Mouse (Mus musculus) intestine, postnatal 0 days (tissue): ENCODE results near the gene Ncoa7. TPM values are rescaled to one million over a fixed set of nuclear protein-coding genes. Genes with fewer than 3 reads are reported as not detected.

Experiments used
- ATAC-seq: fragments of 200-750 bp; cut with Nextera tagmentation; 2 replicates; pipeline ENCODE4 v1.8.0; 2017; ENCODE audit warnings: mild to moderate bottlenecking, moderate TSS enrichment, moderate library complexity
- H3K27ac ChIP-seq: fragments of 300-500 bp; sonication (generic); 2 replicates; pipeline ENCODE4 v1.5.1; 2014; ENCODE audit warnings: mild to moderate bottlenecking, low read depth, low read length, moderate library complexity
- H3K27me3 ChIP-seq: fragments of 300-500 bp; sonication (generic); replicated peaks from 2 replicates; pipeline ENCODE4 v1.6.1; 2014; ENCODE audit warnings: low read length, mixed read lengths; ENCODE audit not compliant: control insufficient read depth, insufficient read depth
- H3K36me3 ChIP-seq: fragments of 300-500 bp; sonication (generic); 2 replicates; pipeline ENCODE4 v1.6.1; 2014; ENCODE audit warnings: mild to moderate bottlenecking, moderate library complexity; ENCODE audit not compliant: control insufficient read depth, insufficient read depth
- H3K4me1 ChIP-seq: fragments of 300-500 bp; sonication (generic); replicated peaks from 2 replicates; pipeline ENCODE4 v1.6.1; 2014; ENCODE audit warnings: antibody characterized with exemption, low read length, mixed read lengths; ENCODE audit not compliant: control insufficient read depth, insufficient read depth
- H3K4me2 ChIP-seq: fragments of 300-500 bp; sonication (generic); replicated peaks from 2 replicates; pipeline ENCODE4 v1.6.1; 2014; ENCODE audit warnings: low read depth, mild to moderate bottlenecking, moderate library complexity
- H3K4me3 ChIP-seq: fragments of 300-500 bp; sonication (generic); 2 replicates; pipeline ENCODE4 v1.5.1; 2014; ENCODE audit warnings: low read depth, low read length
- H3K9ac ChIP-seq: fragments of 300-500 bp; sonication (generic); 2 replicates; pipeline ENCODE4 v1.6.1; 2014; ENCODE audit warnings: mild to moderate bottlenecking, low read depth, low read length
- H3K9me3 ChIP-seq: fragments of 300-500 bp; sonication (generic); 2 replicates; pipeline ENCODE4 v1.6.1; 2016; ENCODE audit warnings: mixed run types; ENCODE audit not compliant: control insufficient read depth
- CTCF ChIP-seq: sonication (generic); IDR thresholded peaks from 2 replicates; pipeline ENCODE4 v1.5.1; 2016; ENCODE audit warnings: low read depth, mild to moderate bottlenecking, control low read depth, antibody characterized with exemption, moderate library complexity
- whole genome bisulfite sequencing: fragments of 180-500 bp; shearing (Covaris S2); extraction: QIAGEN DNeasy Blood & Tissue Kit; methylation state at CpG from one replicate; pipeline ENCODE4 v1.1.7; 2014; 5-methylcytosine and 5-hydroxymethylcytosine counted together
- polyA plus RNA-seq: library from polyadenylated mRNA; unstranded; fragments of >200 nt; fragmentation: Nextera tagmentation; extraction: Ambion mirVana; gene quantifications from 2 replicates; pipeline ENCODE4 v1.2.1, GENCODE M21; 2015

Ncoa7 gene
- polyA plus RNA-seq, 1 experiment from 2014 or later, result 10.4 TPM

- WGBS, result 89% methylated on average over 5 of the region's 5 CpGs
- Histone ChIP-seq H3K4me1 (no peaks in the 10 kb centered on the region), H3K27ac (no peak overlapping the region), H3K9me3 (no peaks in the 10 kb centered on the region), H3K36me3 (no peaks in the 10 kb centered on the region), H3K4me3 (no peak overlapping the region), H3K9ac (no peak overlapping the region), H3K27me3 (no peaks in the 10 kb centered on the region), H3K4me2 (no peak overlapping the region)
- TF ChIP-seq CTCF, result no peak
- ATAC-seq, result no peak
Measured at GRCm38 (mm10) chr10:30708039-30708438, 95.1 kb downstream of the Ncoa7 start.

- no peak overlapping the region for H3K27ac ChIP-seq
- WGBS, result 41% methylated on average over 1 of the region's 1 CpGs
- H3K4me3 ChIP-seq, result no peak overlapping the region
- ATAC-seq, result peak; percentile 86
- H3K36me3 ChIP-seq, result no peaks in the 10 kb centered on the region
- no peaks in the 10 kb centered on the region for H3K4me1 ChIP-seq
- H3K9me3 ChIP-seq, result no peaks in the 10 kb centered on the region
- H3K9ac ChIP-seq, result no peak overlapping the region
- TF ChIP-seq CTCF, result no peak
- H3K4me2 ChIP-seq, result no peak overlapping the region
- no peaks in the 10 kb centered on the region for H3K27me3 ChIP-seq
Measured at GRCm38 (mm10) chr10:30702663-30703062, 100.5 kb downstream of the Ncoa7 start.

- no peak for TF ChIP-seq CTCF
- no peak for ATAC-seq
- no peaks in the 10 kb centered on the region for H3K9me3 ChIP-seq
- WGBS, result 94% methylated on average over 3 of the region's 3 CpGs
- peaks cover 11% of the 10 kb centered on the region for H3K36me3 ChIP-seq
- H3K4me3 ChIP-seq, result no peak overlapping the region
- H3K27ac ChIP-seq, result no peak overlapping the region
- H3K4me2 ChIP-seq, result no peak overlapping the region
- no peaks in the 10 kb centered on the region for H3K27me3 ChIP-seq
- H3K9ac ChIP-seq, result no peak overlapping the region
- H3K4me1 ChIP-seq, result no peaks in the 10 kb centered on the region
Measured at GRCm38 (mm10) chr10:30686862-30687261, 116.3 kb downstream of the Ncoa7 start.

- Histone ChIP-seq H3K4me2 (no peak overlapping the region), H3K27ac (0 out of 2 replicates have a peak overlapping the region, but pooled peaks have one; percentile 42), H3K4me3 (no peak overlapping the region), H3K9ac (no peak overlapping the region), H3K9me3 (no peaks in the 10 kb centered on the region), H3K4me1 (no peaks in the 10 kb centered on the region), H3K36me3 (no peaks in the 10 kb centered on the region), H3K27me3 (no peaks in the 10 kb centered on the region)
- TF ChIP-seq CTCF, result no peak
- 66% methylated on average over 4 of the region's 4 CpGs for WGBS
- peak; percentile 85 for ATAC-seq
Measured at GRCm38 (mm10) chr10:30683449-30683848, 119.7 kb downstream of the Ncoa7 start.

GRCm38 (mm10) chr10:30679756-30680155 is 123.4 kb downstream of the Ncoa7 start:
- 94% methylated on average over 2 of the region's 2 CpGs for WGBS

DNA sequence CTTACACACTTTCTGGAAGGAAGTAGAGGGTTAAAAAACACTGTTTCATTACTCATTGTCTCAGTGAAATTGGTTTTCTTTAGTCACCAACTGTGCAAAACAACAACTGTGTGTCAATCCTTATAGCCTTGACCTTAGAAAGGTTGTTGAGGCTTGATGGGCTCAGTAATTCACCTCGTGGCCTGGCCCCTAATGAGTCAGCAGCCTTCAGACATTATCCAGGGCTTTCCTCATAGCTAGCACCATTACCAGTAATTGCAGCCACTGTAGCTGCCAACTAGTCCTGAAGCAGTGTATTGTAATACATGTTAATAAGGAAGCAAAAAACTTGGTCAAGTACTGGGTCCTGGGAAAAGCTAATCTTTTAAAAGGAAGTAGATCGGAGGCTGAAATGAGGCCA is 125.1 kb downstream of the Ncoa7 start:
- H3K27me3 ChIP-seq, result no peaks in the 10 kb centered on the region

More at GRCm38 (mm10) chr10:30679756-30680155, 123.4 kb downstream of the Ncoa7 start:
- no peak for ATAC-seq
- Histone ChIP-seq H3K27me3 (no peaks in the 10 kb centered on the region), H3K9ac (no peak overlapping the region), H3K36me3 (0 out of 2 replicates have a peak, but pooled peaks cover 3% of the 10 kb centered on the region), H3K9me3 (no peaks in the 10 kb centered on the region), H3K4me3 (no peak overlapping the region), H3K4me2 (no peak overlapping the region), H3K4me1 (no peaks in the 10 kb centered on the region), H3K27ac (no peak overlapping the region)
- TF ChIP-seq CTCF, result no peak

GRCm38 (mm10) chr10:30674825-30675224 is 128.3 kb downstream of the Ncoa7 start:
- 0 out of 2 replicates have a peak, but pooled peaks cover 3% of the 10 kb centered on the region for H3K36me3 ChIP-seq
- no peak for TF ChIP-seq CTCF
- no peak overlapping the region for H3K27ac ChIP-seq
- H3K9ac ChIP-seq, result no peak overlapping the region
- ATAC-seq, result no peak
- WGBS, result 78% methylated on average over 3 of the region's 3 CpGs
- no peaks in the 10 kb centered on the region for H3K9me3 ChIP-seq
- H3K27me3 ChIP-seq, result no peaks in the 10 kb centered on the region
- no peak overlapping the region for H3K4me3 ChIP-seq
- no peak overlapping the region for H3K4me2 ChIP-seq
- H3K4me1 ChIP-seq, result no peaks in the 10 kb centered on the region

More for the DNA sequence above, 125.1 kb downstream of the Ncoa7 start:
- H3K36me3 ChIP-seq, result 0 out of 2 replicates have a peak, but pooled peaks cover 3% of the 10 kb centered on the region
- no peak for TF ChIP-seq CTCF
- no peaks in the 10 kb centered on the region for H3K9me3 ChIP-seq
- WGBS, result 49% methylated on average over 2 of the region's 2 CpGs
- ATAC-seq, result peak; percentile 80
- H3K27ac ChIP-seq, result no peak overlapping the region
- H3K4me2 ChIP-seq, result no peak overlapping the region
- no peak overlapping the region for H3K9ac ChIP-seq
- H3K4me3 ChIP-seq, result no peak overlapping the region
- H3K4me1 ChIP-seq, result no peaks in the 10 kb centered on the region
